Mouse (Mus musculus) mature B cell (primary cell): Measurements from ENCODE around the gene Hist1h3f.
"Not testable (repeated sequence)": the region's sequence is repeated elsewhere in the genome, so short reads cannot be mapped to it uniquely, and the experiment has no call there.

Experiments used
- in situ Hi-C: fragments of 300-500 bp; cut with MboI; formaldehyde crosslinking; loops from 2 replicates; pipeline ENCODE4 v1.14.3; 2019

Gene Hist1h3f

DNA sequence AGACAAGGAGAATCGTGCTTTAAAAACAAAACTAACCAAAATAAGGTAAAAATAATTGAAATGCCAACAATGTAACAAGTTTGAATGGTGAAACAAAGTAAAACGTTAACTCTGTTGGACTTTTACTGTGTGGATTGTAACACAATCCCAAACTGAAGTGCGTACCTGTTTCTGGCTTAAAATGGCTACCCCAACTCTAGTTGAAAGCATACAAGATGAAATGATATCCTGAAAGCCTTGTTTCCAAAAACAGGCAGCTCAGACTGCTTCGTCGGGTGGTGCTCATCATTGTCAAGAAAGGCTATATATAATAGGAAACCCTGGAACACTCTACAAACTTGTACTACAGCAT is 17.7 kb downstream of the Hist1h3f start:
- in situ Hi-C loops: not testable (repeated sequence)

DNA sequence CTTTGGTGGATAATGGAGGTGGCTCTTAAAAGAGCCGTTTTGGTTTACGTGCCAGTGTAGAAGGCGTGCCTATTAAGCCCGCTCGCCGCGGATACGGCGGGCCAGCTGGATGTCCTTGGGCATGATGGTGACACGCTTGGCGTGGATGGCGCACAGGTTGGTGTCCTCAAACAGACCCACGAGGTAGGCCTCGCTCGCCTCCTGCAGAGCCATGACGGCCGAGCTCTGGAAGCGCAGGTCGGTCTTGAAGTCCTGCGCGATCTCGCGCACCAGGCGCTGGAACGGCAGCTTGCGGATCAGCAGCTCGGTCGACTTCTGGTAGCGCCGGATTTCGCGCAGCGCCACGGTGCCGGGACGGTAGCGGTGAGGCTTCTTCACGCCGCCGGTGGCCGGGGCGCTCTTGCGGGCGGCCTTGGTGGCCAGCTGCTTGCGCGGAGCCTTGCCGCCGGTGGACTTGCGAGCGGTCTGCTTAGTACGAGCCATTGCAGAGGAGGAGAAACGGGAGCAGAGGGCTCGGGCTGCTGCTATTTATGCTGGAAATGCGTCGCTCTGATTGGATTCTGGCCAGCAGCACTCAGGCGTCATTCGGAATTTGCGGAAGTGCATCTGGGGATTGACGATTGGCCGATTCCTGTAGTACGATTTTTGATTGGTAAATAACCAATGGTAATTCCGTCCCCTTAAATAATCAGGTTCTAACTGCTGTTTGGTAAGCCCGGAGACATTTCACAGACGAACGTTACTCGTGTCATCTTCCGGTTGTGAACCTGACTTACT is 18.2 kb downstream of the Hist1h3f start, which contains the start of gene Hist1h3e:
Gene Hist1h3e (minus strand): TSS at position 487 of the 777 bp plus-strand sequence.
- in situ Hi-C loops: not testable (repeated sequence)

DNA sequence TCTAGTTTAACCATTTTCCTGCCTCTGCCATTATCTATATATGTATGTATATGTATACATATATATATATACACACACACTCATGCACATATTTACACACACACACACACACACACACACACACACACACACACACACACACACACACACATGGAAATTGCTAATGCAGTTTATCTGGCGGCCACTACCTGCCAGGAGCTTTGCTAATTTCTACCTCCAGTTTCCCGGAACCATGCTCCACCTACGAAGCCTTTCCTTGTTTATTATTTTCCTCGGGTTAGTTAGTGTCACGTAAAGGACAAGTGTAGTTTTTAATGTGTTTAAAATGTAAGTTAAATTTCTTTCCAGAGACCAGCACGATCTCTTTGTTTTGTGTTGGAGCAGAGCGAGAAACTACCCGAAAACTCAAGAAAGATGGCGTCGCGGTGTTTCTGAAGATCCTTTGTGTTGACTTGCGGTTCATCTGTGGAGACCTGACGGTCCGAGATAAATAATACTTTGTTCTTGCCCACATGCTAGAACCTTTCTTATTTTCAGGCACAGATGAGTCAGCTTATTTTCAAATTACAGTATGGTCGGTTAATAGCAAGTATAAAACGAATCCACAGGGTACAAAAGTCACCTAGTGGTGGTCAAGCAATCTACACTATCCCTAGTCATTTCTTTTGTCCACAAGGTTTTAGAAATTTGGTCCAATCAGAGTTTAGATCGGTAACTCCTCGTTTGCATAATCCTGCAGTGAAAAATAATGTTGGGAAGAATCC is 19.0 kb downstream of the Hist1h3f start:
- in situ Hi-C loops: no loop called here

DNA sequence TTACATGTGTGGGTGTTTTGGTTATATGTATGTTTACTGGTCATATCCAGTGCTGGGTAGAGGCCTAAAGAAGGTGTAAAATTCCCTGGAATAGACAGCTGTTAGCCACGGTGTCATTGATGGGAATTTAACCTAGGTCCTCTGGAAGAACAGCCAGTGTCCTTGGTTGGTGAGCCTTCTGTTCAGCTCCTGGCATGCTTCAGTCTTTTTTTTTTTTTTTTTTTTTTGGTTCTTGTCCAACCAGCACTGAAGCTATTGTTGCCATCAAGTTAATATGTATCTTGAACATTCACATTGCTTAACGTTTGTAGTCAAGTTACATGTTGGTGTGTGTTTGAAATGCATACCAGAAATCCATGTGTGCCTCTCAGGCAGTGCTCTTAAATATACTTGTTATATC is 20.6 kb downstream of the Hist1h3f start:
- in situ Hi-C loops: no loop called here

DNA sequence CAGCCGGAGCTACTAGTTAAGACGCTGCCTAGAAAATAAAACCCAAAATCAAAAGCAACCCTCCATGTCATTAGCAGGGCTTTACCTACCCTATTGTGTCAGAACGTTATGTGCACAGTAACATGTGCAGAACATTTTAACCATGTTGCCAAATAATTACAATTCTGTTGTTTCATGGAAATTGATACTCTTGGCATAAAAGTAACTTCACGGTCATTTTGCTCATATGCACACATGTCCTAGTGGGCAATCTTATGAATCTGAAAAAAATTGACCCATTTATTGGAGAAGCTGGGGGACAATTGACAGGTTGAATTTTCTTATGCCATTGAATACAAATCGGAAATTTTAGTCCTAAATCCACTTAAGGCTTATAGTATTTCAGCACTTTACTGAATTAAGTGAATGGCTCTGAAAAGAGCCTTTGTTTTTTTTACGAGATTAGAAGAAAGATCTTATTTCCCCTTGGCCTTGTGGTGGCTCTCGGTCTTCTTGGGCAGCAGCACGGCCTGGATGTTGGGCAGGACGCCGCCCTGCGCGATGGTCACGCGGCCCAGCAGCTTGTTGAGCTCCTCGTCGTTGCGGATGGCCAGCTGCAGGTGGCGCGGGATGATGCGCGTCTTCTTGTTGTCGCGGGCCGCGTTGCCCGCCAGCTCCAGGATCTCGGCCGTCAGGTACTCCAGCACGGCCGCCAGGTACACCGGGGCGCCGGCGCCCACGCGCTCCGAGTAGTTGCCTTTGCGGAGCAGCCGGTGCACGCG is 26.6 kb downstream of the Hist1h3f start:
- in situ Hi-C loops: not testable (repeated sequence)

DNA sequence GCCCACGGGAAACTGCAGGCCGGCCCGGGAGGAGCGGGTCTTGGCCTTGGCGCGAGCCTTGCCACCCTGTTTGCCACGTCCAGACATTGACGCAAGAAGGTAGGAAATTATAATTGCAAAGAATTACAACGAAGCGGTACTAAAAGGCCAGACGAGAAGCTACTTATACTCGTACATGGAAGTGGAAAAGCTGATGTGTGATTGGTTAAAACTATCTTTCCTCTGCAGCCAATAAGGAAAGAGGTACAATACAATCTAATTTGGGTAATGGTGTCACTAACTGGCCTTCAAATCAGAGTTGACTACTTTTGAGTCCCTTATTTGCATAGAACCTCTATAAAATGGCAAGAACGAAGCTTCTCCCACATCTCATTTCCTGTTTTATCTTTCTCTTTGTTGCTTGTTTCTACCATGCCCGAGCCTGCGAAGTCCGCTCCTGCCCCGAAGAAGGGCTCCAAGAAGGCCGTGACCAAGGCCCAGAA is 27.2 kb downstream of the Hist1h3f start, which contains the start of the genes Hist1h2ae and Hist1h2bg:
Gene Hist1h2ae (minus strand): TSS at position 199 of the 482 bp plus-strand sequence.
Gene Hist1h2bg (plus strand): TSS at position 375 of the 482 bp plus-strand sequence.
- in situ Hi-C loops: no loop called here

DNA sequence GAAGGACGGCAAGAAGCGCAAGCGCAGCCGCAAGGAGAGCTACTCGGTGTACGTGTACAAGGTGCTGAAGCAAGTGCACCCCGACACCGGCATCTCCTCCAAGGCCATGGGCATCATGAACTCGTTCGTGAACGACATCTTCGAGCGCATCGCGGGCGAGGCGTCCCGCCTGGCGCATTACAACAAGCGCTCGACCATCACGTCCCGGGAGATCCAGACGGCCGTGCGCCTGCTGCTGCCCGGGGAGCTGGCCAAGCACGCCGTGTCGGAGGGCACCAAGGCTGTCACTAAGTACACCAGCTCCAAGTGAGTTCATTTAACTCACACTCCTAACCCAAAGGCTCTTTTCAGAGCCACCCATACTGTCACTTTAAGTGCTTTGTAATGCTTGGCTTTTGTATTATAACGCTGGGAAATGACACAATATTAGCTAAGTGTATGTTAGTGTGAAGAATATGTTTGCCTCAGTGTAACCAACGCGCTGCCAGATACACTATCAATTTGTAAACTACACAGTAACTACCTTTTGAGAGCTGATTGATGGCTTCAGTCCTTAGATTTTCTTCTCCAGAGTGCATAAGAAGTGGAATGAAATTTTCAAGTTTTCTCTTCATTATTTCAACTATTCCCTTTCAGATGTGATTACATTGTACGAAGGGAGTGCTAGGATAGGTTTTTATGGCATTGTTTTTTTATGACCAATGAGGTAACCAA is 27.8 kb downstream of the Hist1h3f start:
- in situ Hi-C loops: not testable (repeated sequence)

DNA sequence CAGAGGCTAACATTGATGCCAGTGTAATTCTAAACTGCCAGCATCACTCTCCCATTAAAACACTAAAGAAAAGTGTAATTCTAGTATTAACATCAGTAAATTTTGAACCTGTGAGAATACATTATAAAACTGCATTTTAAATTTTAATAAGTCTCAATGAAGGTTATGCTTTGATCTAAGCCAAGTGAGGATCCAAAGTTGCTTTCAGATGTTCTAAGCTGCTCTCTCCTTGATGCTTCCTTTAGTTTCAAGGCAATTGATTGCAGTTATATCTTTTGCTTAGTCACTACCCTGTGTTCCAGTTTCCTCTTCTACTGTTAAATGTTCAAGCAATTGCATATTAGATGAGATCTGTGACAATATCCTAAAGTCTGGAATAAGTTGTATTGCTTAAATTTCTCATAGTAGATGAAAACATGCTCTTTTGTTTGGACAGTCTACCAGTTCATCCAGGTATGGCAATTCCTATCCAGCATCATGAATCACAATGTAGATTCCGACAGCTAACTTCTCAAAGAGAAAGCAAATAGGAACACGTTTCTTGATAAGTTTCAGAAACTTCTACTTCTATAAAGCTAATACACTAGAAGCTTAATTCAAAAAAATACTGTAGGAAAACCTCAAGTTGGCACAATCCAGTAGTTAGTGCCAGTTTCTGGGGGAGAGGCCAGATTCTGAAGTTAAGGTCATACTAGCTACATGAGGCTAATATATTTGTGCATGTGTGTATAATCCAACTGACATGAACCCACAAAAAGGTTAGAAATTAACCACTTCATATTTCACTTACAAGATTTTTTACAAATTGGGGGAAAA is 28.6 kb downstream of the Hist1h3f start:
- in situ Hi-C loops: no loop called here

DNA sequence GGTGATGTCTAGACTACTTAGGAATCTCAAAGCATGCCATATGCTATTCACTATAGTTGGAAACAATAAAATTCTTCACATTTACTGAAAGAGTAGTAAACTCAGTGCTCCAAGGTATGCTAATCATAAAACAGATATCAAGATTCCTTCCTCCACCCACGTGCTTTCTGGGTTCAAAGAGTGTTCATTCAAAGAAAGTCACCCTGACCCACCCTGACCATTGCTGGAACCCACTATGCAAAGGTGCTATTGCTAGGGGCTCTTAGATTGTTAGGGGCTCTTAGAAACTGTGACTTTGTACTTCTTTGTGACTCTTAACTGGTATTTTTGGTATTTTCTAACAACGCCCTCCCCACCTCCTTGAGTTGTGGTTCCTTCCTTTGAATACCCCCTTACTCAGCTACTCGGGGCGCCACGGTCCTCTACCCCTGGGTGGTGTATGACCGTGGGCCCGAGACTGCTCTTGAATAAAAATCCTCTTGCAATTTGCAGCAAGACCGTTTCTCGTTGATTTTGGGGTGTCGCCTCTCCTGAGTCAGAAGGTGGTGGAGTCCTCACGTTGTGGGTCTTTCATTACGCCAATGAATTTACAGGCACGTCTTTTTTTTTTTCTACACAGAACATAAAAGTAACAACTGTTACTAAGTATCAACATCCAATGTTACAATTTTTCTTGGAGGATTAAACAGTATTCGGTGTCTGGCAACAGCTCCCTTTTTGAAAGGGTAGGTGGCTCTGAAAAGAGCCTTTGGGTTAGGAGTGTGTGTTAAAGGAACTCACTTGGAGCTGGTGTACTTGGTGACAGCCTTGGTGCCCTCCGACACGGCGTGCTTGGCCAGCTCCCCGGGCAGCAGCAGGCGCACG is 29.4 kb downstream of the Hist1h3f start:
- in situ Hi-C loops: not testable (repeated sequence)

DNA sequence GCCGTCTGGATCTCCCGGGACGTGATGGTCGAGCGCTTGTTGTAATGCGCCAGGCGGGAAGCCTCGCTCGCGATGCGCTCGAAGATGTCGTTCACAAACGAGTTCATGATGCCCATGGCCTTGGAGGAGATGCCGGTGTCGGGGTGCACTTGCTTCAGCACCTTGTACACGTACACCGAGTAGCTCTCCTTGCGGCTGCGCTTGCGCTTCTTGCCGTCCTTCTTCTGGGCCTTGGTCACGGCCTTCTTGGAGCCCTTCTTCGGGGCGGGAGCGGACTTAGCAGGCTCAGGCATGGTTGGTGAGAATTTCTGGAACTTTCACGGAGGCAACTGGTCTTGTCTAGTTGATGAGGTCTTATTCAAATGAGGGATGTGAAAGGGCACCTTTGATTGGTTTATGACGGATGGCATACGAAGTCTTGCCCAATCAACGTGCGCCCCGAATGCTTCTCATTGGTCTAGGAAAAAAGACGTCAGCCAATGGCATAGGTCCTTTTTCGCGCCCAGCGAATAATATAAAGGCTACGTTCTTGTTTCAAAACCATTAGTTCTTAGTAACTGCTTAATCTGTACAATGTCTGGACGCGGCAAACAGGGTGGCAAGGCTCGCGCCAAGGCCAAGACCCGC is 30.2 kb downstream of the Hist1h3f start, which contains the start of the genes Hist1h2bf and Hist1h2ad:
Gene Hist1h2bf (minus strand): TSS at position 299 of the 627 bp plus-strand sequence.
Gene Hist1h2ad (plus strand): TSS at position 484 of the 627 bp plus-strand sequence.
- in situ Hi-C loops: not testable (repeated sequence)

DNA sequence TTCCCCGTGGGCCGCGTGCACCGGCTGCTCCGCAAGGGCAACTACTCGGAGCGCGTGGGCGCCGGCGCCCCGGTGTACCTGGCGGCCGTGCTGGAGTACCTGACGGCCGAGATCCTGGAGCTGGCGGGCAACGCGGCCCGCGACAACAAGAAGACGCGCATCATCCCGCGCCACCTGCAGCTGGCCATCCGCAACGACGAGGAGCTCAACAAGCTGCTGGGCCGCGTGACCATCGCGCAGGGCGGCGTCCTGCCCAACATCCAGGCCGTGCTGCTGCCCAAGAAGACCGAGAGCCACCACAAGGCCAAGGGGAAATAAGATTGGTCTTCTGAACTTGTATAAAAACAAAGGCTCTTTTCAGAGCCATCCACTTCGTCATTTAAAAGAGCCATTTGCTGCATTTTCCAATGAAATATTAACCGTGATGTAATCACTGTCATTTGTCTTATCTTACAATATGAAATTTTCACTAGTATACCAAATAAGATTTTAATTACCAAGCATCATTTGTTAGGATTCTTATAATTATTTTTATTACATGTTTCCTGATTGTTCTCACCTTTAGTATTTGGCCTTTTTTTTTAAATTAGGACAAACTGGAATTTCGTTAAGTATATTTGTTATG is 30.8 kb downstream of the Hist1h3f start:
- in situ Hi-C loops: loop anchor here (25.0 kb wide), 1 partner anchor 113 kb away; the partner anchor contains the start of genes Hist1h1t, Hist1h2ac, Hist1h2bc and Hist1h4c

DNA sequence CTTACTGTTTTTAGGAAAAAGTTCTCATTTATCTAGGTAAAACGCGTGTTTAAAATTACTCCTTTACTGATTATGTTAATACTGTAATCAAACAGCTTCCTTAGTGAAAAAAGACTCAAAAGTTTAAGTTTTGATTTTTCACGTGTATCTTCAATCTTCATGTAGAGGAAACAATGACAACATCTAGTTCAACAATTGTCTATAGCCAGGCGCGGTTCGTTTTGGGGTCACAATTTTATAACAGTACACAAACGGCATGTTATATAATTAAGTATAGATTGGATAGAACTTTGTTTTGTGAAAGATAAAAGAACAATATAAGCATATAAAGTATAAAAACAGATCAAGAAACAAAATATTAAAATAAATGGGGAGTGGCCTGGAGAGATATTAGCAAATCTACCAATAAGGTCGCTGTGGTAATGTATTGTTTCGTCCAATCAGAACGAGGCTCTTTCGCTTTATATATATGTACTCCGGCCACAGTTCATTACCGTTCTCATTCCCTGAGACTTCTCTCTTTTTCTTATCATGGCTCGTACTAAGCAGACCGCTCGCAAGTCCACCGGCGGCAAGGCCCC is 31.5 kb downstream of the Hist1h3f start, which contains the start of gene Hist1h3d:
Gene Hist1h3d (plus strand): TSS at position 493 of the 581 bp plus-strand sequence.
- in situ Hi-C loops: loop anchor here (25.0 kb wide), 1 partner anchor 112 kb away; the partner anchor contains the start of genes Hist1h1t, Hist1h2ac, Hist1h2bc and Hist1h4c

DNA sequence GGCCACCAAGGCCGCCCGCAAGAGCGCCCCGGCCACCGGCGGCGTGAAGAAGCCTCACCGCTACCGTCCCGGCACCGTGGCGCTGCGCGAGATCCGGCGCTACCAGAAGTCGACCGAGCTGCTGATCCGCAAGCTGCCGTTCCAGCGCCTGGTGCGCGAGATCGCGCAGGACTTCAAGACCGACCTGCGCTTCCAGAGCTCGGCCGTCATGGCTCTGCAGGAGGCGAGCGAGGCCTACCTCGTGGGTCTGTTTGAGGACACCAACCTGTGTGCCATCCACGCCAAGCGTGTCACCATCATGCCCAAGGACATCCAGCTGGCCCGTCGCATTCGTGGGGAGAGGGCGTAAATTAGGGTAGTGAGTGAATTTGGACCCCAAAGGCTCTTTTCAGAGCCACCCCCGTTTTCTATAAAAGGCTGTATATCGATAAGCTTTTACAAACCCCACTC is 32.0 kb downstream of the Hist1h3f start:
- in situ Hi-C loops: loop anchor here (25.0 kb wide), 1 partner anchor 111 kb away; the partner anchor contains the start of genes Hist1h1t, Hist1h2ac, Hist1h2bc and Hist1h4c

DNA sequence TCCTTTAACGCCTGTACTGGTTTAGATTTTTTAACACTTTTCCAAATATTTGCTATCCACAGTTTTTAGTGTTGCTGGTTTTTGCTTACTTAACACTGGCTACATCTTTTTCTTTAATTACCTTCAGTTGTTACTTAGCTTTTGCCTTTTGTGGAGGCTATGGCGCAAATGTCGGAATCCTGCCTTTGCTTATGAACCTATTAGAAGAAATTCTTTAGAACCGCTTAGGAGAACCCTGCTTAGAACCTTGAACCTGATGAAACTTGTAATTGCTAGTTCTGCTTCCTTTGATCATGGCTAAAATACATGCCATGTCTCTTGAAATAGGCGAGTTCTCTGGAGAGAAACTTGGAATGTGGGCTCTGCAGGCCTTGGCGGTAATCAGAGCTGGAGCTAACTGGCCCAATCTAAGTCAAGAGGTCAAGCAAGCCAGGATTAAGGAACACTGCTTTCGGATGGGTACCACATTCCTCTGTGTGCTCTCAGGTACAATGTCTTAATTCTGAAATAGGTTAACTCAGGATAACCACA is 32.6 kb downstream of the Hist1h3f start:
- in situ Hi-C loops: loop anchor here (25.0 kb wide), 1 partner anchor 111 kb away; the partner anchor contains the start of genes Hist1h1t, Hist1h2ac, Hist1h2bc and Hist1h4c

DNA sequence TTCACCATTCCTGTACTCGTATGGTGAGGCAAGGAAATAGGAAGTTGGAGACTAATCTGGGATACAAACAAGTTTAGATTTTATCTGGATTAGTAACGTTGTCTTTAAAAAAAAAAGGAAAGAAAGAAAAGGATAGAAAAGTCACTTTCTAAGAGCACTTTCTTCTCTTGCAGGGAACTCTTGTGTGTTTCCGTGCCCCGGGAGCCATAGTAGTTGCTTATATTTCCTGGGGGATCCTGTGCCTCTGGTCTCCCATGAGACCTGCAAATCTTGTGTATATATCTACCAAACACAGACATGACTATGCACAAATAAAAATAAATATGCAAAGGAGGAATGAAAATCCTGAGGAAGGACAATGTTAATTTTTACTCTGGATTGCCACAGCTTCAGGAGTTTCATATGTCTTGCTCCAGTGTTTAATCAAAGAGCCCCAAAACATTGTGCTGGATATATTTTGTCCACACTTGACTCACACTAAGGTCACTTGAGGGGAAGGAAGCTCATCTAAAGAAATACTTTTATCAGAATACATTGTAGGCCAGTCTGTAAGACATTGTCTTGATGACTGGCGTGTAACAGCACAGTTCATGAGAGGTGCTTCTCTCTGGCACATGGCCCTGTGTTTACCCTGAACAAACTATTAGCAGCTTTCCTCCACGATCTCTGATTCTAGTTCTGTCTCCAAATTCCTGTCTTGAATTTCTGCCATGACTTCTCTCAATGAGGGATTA is 33.2 kb downstream of the Hist1h3f start:
- in situ Hi-C loops: loop anchor here (25.0 kb wide), 1 partner anchor 110 kb away; the partner anchor contains the start of genes Hist1h1t, Hist1h2ac, Hist1h2bc and Hist1h4c

DNA sequence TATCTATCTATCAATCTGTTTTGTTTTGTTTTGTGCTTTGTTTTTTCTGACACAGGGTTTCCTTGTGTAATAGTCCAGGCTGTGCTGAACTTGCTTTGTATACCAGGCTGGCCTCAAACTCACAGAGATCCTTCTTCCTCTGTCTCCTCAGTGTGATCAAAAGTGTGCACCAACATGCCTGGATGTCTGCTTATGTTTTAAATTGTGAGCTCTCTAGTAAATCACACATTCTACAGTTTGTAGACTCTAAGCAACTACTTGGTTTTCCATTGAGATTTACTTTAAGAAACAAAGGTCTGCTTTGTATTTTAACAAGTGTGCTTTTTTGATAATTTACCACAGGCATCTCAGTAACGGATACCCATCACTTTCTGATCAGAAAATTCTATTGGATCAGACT is 34.0 kb downstream of the Hist1h3f start:
- in situ Hi-C loops: loop anchor here (25.0 kb wide), 1 partner anchor 109 kb away; the partner anchor contains the start of genes Hist1h1t, Hist1h2ac, Hist1h2bc and Hist1h4c
